Mouse (Mus musculus) macrophage (primary cell): ENCODE data around the gene Chst11. TPM values are rescaled to one million over a fixed set of nuclear protein-coding genes. Genes with fewer than 3 reads are reported as not detected.
A peak's percentile ranks its signal among the peaks of the same experiment; 100 is the strongest.

ENCODE experiments used
- H3K27ac ChIP-seq: fragments of 350-480 bp; formaldehyde crosslinking; 2 replicates; pipeline ENCODE4 v1.9.0; 2021
- H3K36me3 ChIP-seq: fragments of 350-480 bp; formaldehyde crosslinking; 2 replicates; pipeline ENCODE4 v1.9.0; 2021; ENCODE audit errors: inconsistent target
- H3K4me3 ChIP-seq: fragments of 350-480 bp; formaldehyde crosslinking; 2 replicates; pipeline ENCODE4 v1.9.0; 2021; ENCODE audit errors: inconsistent target
- H3K79me2 ChIP-seq: fragments of 350-480 bp; formaldehyde crosslinking; 2 replicates; pipeline ENCODE4 v1.9.0; 2021; ENCODE audit errors: inconsistent target
- WGBS: methylation state at CpG from one replicate; pipeline ENCODE4 v1.1.7; 2026; ENCODE audit warnings: inconsistent platforms; ENCODE audit not compliant: missing documents; 5-methylcytosine and 5-hydroxymethylcytosine counted together
- polyA plus RNA-seq: library from polyadenylated mRNA; stranded (reverse); fragments of 250-400 nt; gene quantifications from 3 replicates; pipeline ENCODE4 v1.2.4, GENCODE M21; 2018; ENCODE audit warnings: inconsistent platforms

The Chst11 gene
- polyA plus RNA-seq, 1 experiment from 2014 or later = 10.6 TPM

DNA sequence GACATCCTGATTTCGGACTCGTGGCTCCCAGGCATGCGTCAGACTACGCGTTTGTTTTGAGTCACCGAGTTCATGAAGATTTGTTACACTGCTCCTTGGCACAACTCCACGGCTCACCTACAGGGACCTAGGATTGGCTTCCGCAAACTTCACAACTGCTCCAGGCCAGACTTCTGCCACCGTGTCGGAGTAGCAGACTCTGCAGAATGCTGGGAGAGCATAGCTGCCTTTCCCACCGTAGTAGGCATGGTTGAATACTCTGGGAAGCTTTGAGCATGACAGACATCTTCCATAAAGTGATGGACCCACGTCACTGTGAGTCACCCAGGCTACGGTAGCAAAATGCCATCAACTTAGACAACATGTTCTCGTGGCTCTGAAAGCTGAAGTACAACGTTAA is 9.5 kb upstream of the Chst11 start:
- no peaks in the 10 kb centered on the region for H3K36me3 ChIP-seq
- WGBS = 94% methylated on average over 15 of the region's 15 CpGs
- H3K79me2 ChIP-seq = no peaks in the 10 kb centered on the region
- H3K27ac ChIP-seq = no peak overlapping the region
- no peak overlapping the region for H3K4me3 ChIP-seq

GRCm38 (mm10) chr10:82982286-82982685 is 3.0 kb upstream of the Chst11 start:
- 37% methylated on average over 3 of the region's 3 CpGs for WGBS
- H3K36me3 ChIP-seq = no peaks in the 10 kb centered on the region
- peaks cover 9% of the 10 kb centered on the region; the same call in 1 of the 2 replicates for H3K79me2 ChIP-seq
- no peak overlapping the region for H3K27ac ChIP-seq
- no peak overlapping the region for H3K4me3 ChIP-seq

DNA sequence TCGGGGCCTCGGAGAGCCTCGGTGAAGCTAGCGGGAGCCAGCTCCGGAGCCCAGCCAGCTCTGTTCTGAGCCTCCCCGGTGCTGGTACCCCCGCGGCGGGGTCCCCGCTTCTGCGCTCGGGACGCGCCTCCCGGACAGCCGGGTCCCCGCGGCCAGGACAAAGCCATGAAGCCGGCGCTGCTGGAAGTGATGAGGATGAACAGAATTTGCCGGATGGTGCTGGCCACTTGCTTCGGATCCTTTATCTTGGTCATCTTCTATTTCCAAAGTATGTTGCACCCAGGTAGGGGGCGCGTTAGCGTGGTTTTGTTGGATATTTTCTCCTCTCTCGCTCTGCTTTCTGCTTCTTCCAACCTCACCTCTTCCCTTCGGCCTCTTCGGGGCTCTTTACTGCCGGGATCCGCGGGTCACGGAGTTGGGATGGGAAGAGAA is 418 bp downstream of the Chst11 start:
- WGBS = 2% methylated on average over 30 of the region's 32 CpGs
- H3K27ac ChIP-seq = no peak overlapping the region
- H3K4me3 ChIP-seq = peak overlapping the region; percentile 58
- H3K36me3 ChIP-seq = no peaks in the 10 kb centered on the region
- H3K79me2 ChIP-seq = peaks cover 10% of the 10 kb centered on the region; the same call in 1 of the 2 replicates

- H3K27ac ChIP-seq = no peak overlapping the region
- peaks cover 10% of the 10 kb centered on the region; the same call in 1 of the 2 replicates for H3K79me2 ChIP-seq
- H3K4me3 ChIP-seq = peak overlapping the region; percentile 58
- WGBS = 12% methylated on average over 21 of the region's 21 CpGs
- no peaks in the 10 kb centered on the region for H3K36me3 ChIP-seq
Observed at GRCm38 (mm10) chr10:82986251-82986992, 1.1 kb downstream of the Chst11 start.

GRCm38 (mm10) chr10:82986993-82987349 is 1.7 kb downstream of the Chst11 start:
- H3K79me2 ChIP-seq = peaks cover 10% of the 10 kb centered on the region; the same call in 1 of the 2 replicates
- no peaks in the 10 kb centered on the region for H3K36me3 ChIP-seq
- no peak overlapping the region for H3K27ac ChIP-seq
- peak overlapping the region; percentile 58 for H3K4me3 ChIP-seq
- 50% methylated on average over 6 of the region's 8 CpGs for WGBS

- no peak overlapping the region for H3K27ac ChIP-seq
- no peak overlapping the region for H3K4me3 ChIP-seq
- WGBS = 61% methylated on average over 4 of the region's 4 CpGs
- peaks cover 10% of the 10 kb centered on the region; the same call in 1 of the 2 replicates for H3K79me2 ChIP-seq
- no peaks in the 10 kb centered on the region for H3K36me3 ChIP-seq
Observed at GRCm38 (mm10) chr10:82987394-82987793, 2.1 kb downstream of the Chst11 start.

GRCm38 (mm10) chr10:82989418-82990025 is 4.2 kb downstream of the Chst11 start:
- no peaks in the 10 kb centered on the region for H3K36me3 ChIP-seq
- peaks cover 10% of the 10 kb centered on the region; the same call in 1 of the 2 replicates for H3K79me2 ChIP-seq
- H3K27ac ChIP-seq = no peak overlapping the region
- 82% methylated on average over 12 of the region's 13 CpGs for WGBS
- H3K4me3 ChIP-seq = no peak overlapping the region

GRCm38 (mm10) chr10:82990918-82991317 is 5.6 kb downstream of the Chst11 start:
- Histone ChIP-seq H3K79me2 (peaks cover 10% of the 10 kb centered on the region; the same call in 1 of the 2 replicates), H3K36me3 (no peaks in the 10 kb centered on the region), H3K4me3 (no peak overlapping the region), H3K27ac (no peak overlapping the region)
- 63% methylated on average over 7 of the region's 7 CpGs for WGBS

- Histone ChIP-seq H3K27ac (no peak overlapping the region), H3K79me2 (peaks cover 5% of the 10 kb centered on the region; the same call in 1 of the 2 replicates), H3K4me3 (no peak overlapping the region), H3K36me3 (no peaks in the 10 kb centered on the region)
- WGBS = 53% methylated on average over 10 of the region's 10 CpGs
Observed at GRCm38 (mm10) chr10:82991756-82992519, 6.6 kb downstream of the Chst11 start.

DNA sequence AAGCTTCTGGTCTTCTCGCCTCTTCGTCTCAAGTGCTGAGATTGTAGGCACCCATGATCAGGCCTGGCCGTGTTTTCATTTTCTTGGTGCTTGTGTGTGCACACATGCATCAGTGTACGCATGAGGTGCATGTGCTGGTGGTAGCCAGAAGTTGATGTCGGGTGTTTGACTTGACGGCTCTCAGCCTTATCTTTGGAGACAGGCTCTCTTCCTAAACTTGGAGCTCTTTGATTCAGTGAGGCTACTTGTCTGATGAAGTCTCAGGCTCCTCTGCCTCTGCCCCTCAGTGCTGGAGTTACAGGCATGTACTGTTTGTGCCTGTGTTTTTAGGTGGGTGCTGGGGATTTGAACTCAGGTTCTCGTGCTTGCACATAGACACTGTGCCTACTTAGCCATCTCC is 9.0 kb downstream of the Chst11 start:
- H3K79me2 ChIP-seq = no peaks in the 10 kb centered on the region; the same call in 1 of the 2 replicates
- H3K27ac ChIP-seq = no peak overlapping the region
- no peak overlapping the region for H3K4me3 ChIP-seq
- H3K36me3 ChIP-seq = no peaks in the 10 kb centered on the region
- 95% methylated on average over 7 of the region's 7 CpGs for WGBS

DNA sequence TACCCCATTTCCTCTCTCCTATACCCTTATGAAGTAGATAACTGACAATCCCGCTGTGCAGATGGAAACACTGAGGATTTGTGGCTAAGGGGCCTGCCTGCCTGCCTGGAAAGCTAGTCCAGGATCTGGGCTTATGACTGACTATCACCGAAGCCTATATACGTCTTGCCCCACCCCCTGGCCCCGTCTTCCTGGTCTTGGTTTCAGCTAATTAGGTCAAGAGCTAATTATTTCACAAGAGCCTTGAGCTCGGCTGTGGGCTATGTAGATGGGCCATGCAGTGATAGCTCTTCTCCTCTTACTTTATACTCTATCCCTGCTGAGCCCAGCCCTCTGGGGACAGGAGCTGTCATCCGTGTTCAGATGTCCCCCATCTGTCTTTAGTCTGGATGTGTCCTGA is 12.2 kb downstream of the Chst11 start:
- Histone ChIP-seq H3K36me3 (no peaks in the 10 kb centered on the region), H3K79me2 (no peaks in the 10 kb centered on the region; the same call in 1 of the 2 replicates)

GRCm38 (mm10) chr10:83000169-83000568 is 14.9 kb downstream of the Chst11 start:
- Histone ChIP-seq H3K4me3 (no peak overlapping the region), H3K36me3 (no peaks in the 10 kb centered on the region), H3K27ac (no peak overlapping the region), H3K79me2 (no peaks in the 10 kb centered on the region; the same call in 1 of the 2 replicates)
- WGBS = 74% methylated on average over 5 of the region's 5 CpGs

More for the DNA sequence above, 12.2 kb downstream of the Chst11 start:
- Histone ChIP-seq H3K27ac (no peak overlapping the region), H3K4me3 (no peak overlapping the region)
- WGBS = 50% methylated on average over 6 of the region's 6 CpGs

DNA sequence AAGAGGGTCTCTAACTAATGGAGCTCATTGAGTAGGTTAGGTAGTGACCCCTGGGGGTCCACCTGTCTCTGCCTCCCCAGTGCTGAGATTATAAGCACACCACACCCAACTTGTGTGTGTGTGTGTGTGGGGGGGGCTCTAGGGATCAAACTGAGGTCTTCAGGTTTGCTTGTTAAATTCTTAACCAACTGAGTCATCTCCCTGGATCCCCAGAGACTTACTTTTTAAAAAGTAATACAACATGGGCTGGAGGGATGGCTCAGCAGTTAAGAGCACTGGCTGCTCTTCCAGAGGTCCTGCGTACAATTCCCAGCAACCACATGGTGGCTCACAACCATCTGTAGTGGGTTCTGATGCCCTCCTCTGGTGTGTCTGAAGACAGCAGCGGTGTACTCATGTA is 15.4 kb downstream of the Chst11 start:
- Histone ChIP-seq H3K79me2 (no peaks in the 10 kb centered on the region; the same call in 1 of the 2 replicates), H3K27ac (no peak overlapping the region), H3K4me3 (no peak overlapping the region), H3K36me3 (no peaks in the 10 kb centered on the region)
- 79% methylated on average over 2 of the region's 2 CpGs for WGBS

- Histone ChIP-seq H3K36me3 (no peaks in the 10 kb centered on the region), H3K79me2 (no peaks in the 10 kb centered on the region; the same call in 1 of the 2 replicates), H3K4me3 (no peak overlapping the region), H3K27ac (0 out of 2 replicates have a peak overlapping the region, but pooled peaks have one; percentile 75)
- 58% methylated on average over 7 of the region's 7 CpGs for WGBS
Observed at GRCm38 (mm10) chr10:83003899-83004298, 18.6 kb downstream of the Chst11 start.
